Mouse (Mus musculus) lung, postnatal 0 days (tissue): ENCODE measurements around the gene Smtnl1.

ENCODE experiments used
- CTCF ChIP-seq: IDR thresholded peaks from 2 replicates; pipeline ENCODE4 v1.5.1; 2016; ENCODE audit warnings: antibody characterized with exemption, mild to moderate bottlenecking
- EP300 ChIP-seq: IDR thresholded peaks from 2 replicates; pipeline ENCODE4 v1.6.1; 2016; ENCODE audit warnings: antibody characterized with exemption, mild to moderate bottlenecking, control low read depth

GRCm38 (mm10) chr2:84862231-84862630, 39.8 kb upstream of the Smtnl1 start:
- TF ChIP-seq CTCF (no peak), EP300 (no peak)
